9 mouse cellular contexts compared by ENCODE assay signal in the genomic region with DNA sequence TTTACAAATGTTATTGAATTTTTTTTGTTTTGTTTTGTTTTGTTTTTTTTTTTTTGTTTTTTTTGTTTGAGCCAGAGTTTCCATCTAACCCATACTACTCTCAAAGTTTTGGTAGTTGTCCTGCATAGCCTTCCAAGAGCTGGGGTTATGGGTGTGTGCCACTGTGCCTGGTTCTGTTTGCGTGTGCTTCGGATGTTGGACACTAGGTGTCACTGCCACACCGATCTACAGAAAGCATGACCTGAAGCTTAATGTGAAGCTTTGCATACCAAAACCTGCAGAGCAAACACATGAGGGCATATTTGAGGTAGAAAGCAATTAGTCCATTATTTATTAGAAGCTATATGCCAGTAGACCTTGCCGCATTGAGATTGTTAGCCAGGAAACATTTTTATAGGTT. TPM values are rescaled to one million over a fixed set of nuclear protein-coding genes. Genes with fewer than 3 reads are reported as not detected.
DNase-seq lines count a peak whose midpoint lies in the region; ATAC-seq lines count a peak whose summit lies in the region.
"Had no signal": no experiment of that assay in that cellular context is flagged by ENCODE, and none has a peak within 500 bp of the region (broad histone marks: within the 10 kb centered on the region; RNA-seq: fewer than 3 reads in every experiment).

No protein-coding gene starts in this region.

- H3K4me1 ChIP-seq in hindbrain, embryonic 16.5 days (ENCODE audit: control insufficient read depth, insufficient read depth, low read depth, low read length), result no peaks in the 10 kb centered on the region

- DNase-seq in ovary, adult 18-20 months (ENCODE audit: low spot score), result peak; percentile 23
- DNase-seq in ovary, postnatal 10 days (ENCODE audit: low spot score), result no peak
- DNase-seq in cerebellum, adult 11-12 months, result peak; percentile 52
- DNase-seq in forelimb bud, embryonic 11.5 days (ENCODE audit: low read depth, low spot score), result peak; percentile 87
- DNase-seq in left cerebral cortex, postnatal 36 days (ENCODE audit: low spot score in 2 of 2), result peak; percentile 43 to 62
- peak; percentile 28 for DNase-seq in telencephalon, adult 2 months (ENCODE audit: low read depth, low spot score)

- no peaks in the 10 kb centered on the region for H3K27me3 ChIP-seq in hindbrain, embryonic 16.5 days (replicated peaks; ENCODE audit: control insufficient read depth, insufficient read depth, low read length)

- H3K27ac ChIP-seq in hindbrain, embryonic 16.5 days (ENCODE audit: low read depth, low read length), result no peak overlapping the region

- H3K36me3 ChIP-seq in hindbrain, embryonic 16.5 days (ENCODE audit: control insufficient read depth, insufficient read depth, low read length), result no peaks in the 10 kb centered on the region

- ATAC-seq in hindbrain, embryonic 16.5 days, result 0 out of 2 replicates have a peak, but pooled peaks have one; percentile 61
- peak; percentile 75 for ATAC-seq in monocyte, adult 5-6 weeks (replicated peaks; ENCODE audit: insufficient number of reproducible peaks, low FRiP score, low TSS enrichment, poor library complexity, severe bottlenecking)

- H3K4me2 ChIP-seq in hindbrain, embryonic 16.5 days (ENCODE audit: low read length), result no peak overlapping the region

- H3K9me3 ChIP-seq in hindbrain, embryonic 16.5 days (ENCODE audit: control insufficient read depth, low read length), result no peaks in the 10 kb centered on the region

- intact Hi-C loops in left cerebral cortex, postnatal 36 days (cut with DNase I), result loop anchor here (5.0 to 10.0 kb wide), 2 partner anchors 80 to 463 kb away; no protein-coding TSS in a partner anchor

- WGBS in hindbrain, embryonic 16.5 days, result 19% methylated on average over 4 of the region's 4 CpGs

- H3K9ac ChIP-seq in hindbrain, embryonic 16.5 days (ENCODE audit: low read depth, low read length), result no peak overlapping the region

- H3K4me3 ChIP-seq in hindbrain, embryonic 16.5 days (ENCODE audit: low read length), result no peak overlapping the region
- H3K4me3 ChIP-seq: erythroblast, embryonic 14.5 days had no signal

RNA-seq across cellular contexts. Expression of a gene that starts 29.1 kb away (rescaled TPM):
- 29.7 and 38.7 TPM in 2 replicates for polyA plus RNA-seq in hindbrain, embryonic 16.5 days (2015; fragmentation: Nextera tagmentation; extraction: Ambion mirVana)
- 10 to 100 TPM; 69.6 to 74.1 TPM for total RNA-seq in left cerebral cortex, postnatal 36 days (2021)
- total RNA-seq in monocyte, adult 5-6 weeks (2017), result 19.2 to 32.8 TPM (median 29.5 TPM) in 3 replicates
